Mouse (Mus musculus) CH12.LX (cell line): ENCODE data around the gene Adgrg5.

Experiments used
- CHD2 ChIP-seq: IDR thresholded peaks from 2 replicates; pipeline ENCODE4 v1.6.1; 2011; ENCODE audit warnings: low read length, improper control_type of control experiment
- CTCF ChIP-seq, 2 experiments: IDR thresholded peaks in 1 of 2; conservative IDR thresholded peaks in 1 of 2; 2 replicates each; pipeline ENCODE4 v1.5.1; 2011 to 2012; ENCODE audit warnings: low read depth in 2 of 2, low read length in 2 of 2, improper control_type of control experiment in 1 of 2, inconsistent platforms in 1 of 2, mild to moderate bottlenecking in 1 of 2, moderate library complexity in 1 of 2
- E2F4 ChIP-seq: IDR thresholded peaks from 2 replicates; pipeline ENCODE4 v1.6.1; 2011; ENCODE audit warnings: low read depth, low read length, improper control_type of control experiment; ENCODE audit not compliant: insufficient replicate concordance
- EP300 ChIP-seq: IDR thresholded peaks from 2 replicates; pipeline ENCODE4 v1.6.1; 2011; ENCODE audit warnings: low read length, improper control_type of control experiment
- GABPA ChIP-seq: IDR thresholded peaks from 2 replicates; pipeline ENCODE4 v1.6.1; 2012; ENCODE audit warnings: low read depth, low read length, improper control_type of control experiment, inconsistent platforms; ENCODE audit not compliant: insufficient replicate concordance
- MEF2A ChIP-seq: IDR thresholded peaks from 2 replicates; pipeline ENCODE4 v1.6.1; 2014; ENCODE audit warnings: low read depth, mild to moderate bottlenecking, inconsistent platforms, low read length, improper control_type of control experiment, borderline replicate concordance
- POLR2A ChIP-seq: IDR thresholded peaks from 2 replicates; pipeline ENCODE4 v1.6.1; 2011; ENCODE audit warnings: low read depth, mild to moderate bottlenecking, improper control_type of control experiment, low read length
- RAD21 ChIP-seq: IDR thresholded peaks from 2 replicates; pipeline ENCODE4 v1.6.1; 2011; ENCODE audit warnings: low read depth, mild to moderate bottlenecking, low read length, improper control_type of control experiment, moderate library complexity
- RCOR1 ChIP-seq: conservative IDR thresholded peaks from 2 replicates; pipeline ENCODE4 v1.6.1; 2012; ENCODE audit warnings: low read depth, mild to moderate bottlenecking, inconsistent platforms, low read length, improper control_type of control experiment
- TCF12 ChIP-seq: IDR thresholded peaks from 2 replicates; pipeline ENCODE4 v1.6.1; 2014; ENCODE audit warnings: low read depth, mild to moderate bottlenecking, inconsistent platforms, low read length, improper control_type of control experiment
- UBTF ChIP-seq: IDR thresholded peaks from 2 replicates; pipeline ENCODE4 v1.6.1; 2012; ENCODE audit warnings: low read depth, mild to moderate bottlenecking, inconsistent platforms, low read length, improper control_type of control experiment, moderate library complexity
- USF1 ChIP-seq: IDR thresholded peaks from 2 replicates; pipeline ENCODE4 v1.6.1; 2014; ENCODE audit warnings: low read depth, mild to moderate bottlenecking, inconsistent platforms, low read length, improper control_type of control experiment
- ZC3H11A ChIP-seq: IDR thresholded peaks from 2 replicates; pipeline ENCODE4 v1.6.1; 2012; ENCODE audit warnings: low read depth, mild to moderate bottlenecking, inconsistent platforms, low read length, improper control_type of control experiment
- ZNF384 ChIP-seq: IDR thresholded peaks from 2 replicates; pipeline ENCODE4 v1.6.1; 2012; ENCODE audit warnings: low read depth, low read length, improper control_type of control experiment, inconsistent platforms

DNA sequence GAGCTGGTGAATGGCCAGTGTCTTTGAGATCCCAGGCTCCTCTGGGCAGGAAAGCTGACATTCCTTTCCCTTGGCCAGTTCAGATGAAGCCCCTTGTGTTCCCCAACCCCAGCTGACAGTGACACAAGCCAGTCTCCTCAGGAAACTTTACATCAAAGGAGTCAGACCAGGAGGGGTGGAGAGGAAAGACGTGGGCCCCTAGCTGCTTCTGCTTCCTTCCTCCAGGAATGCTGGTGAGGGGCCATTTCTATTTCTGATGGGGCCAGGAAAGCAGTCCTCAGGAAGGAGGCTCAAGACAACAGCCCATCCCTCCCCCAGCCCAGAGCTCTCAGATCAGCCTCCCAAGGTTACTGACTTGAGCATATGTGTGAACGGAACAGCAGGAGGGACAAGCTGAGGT, 30.6 kb upstream of the Adgrg5 start:
- TF ChIP-seq CTCF (conservative IDR thresholded peaks at IDR 0.05 in 1 of 2, IDR thresholded peaks at IDR 0.05 in 1 of 2; ENCODE audit: low read depth in 2 of 2, low read length in 2 of 2) (no peak), E2F4 (no peak), POLR2A (no peak), RAD21 (no peak), RCOR1 (no peak), TCF12 (no peak), ZC3H11A (no peak), GABPA (no peak), MEF2A (no peak), CHD2 (no peak), EP300 (no peak), USF1 (no peak), ZNF384 (no peak), UBTF (no peak)
